Mouse (Mus musculus): ENCODE results near the gene Art4. TPM values are rescaled to one million over a fixed set of nuclear protein-coding genes. Genes with fewer than 3 reads are reported as not detected.

Gene Art4
- total RNA-seq, 2 experiments from 2014 or later = 197 to 388 TPM

DNA sequence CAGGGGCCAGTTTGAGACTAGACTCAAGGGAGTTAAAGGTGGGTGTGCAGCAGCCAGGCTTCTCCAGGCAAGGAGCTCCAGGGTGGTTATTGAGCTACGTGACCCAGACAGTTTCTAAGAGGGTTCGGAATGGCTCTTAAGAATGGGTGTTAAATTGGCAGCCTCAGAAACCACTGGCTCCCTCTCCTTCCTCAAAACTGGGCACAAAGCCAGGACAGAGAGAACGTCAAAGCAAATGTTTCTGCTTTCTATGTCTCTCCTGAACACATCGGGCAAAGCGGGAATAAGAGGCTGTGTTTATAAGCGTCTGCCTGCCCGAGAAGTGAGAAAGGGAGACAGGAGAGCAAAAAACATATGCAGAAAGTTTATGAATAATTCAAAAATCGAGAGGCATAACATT is 17.1 kb upstream of the Art4 start:
- ATAC-seq (replicated peaks; ENCODE audit: low FRiP score, poor library complexity, severe bottlenecking) = no peak

DNA sequence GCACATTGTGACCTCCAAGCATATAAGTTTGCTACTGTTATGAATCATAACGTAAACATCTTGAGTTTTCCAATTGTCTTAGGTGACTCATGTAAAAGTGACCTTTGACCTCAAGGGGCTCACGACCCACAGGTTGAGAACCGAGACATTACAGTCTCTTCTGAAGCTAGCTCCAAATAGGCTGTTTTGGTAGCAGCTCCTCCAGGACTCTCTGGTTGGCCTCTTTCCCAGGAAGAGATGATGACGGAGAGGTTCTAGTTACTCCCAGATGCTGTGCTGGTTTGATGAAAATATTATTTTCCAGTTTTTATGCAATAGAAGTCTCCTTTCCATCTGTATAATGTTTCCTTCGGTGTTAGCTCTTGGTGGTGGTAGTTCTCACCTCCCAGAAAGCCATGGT is 11.4 kb upstream of the Art4 start:
- ATAC-seq (replicated peaks; ENCODE audit: low FRiP score, poor library complexity, severe bottlenecking) = no peak

DNA sequence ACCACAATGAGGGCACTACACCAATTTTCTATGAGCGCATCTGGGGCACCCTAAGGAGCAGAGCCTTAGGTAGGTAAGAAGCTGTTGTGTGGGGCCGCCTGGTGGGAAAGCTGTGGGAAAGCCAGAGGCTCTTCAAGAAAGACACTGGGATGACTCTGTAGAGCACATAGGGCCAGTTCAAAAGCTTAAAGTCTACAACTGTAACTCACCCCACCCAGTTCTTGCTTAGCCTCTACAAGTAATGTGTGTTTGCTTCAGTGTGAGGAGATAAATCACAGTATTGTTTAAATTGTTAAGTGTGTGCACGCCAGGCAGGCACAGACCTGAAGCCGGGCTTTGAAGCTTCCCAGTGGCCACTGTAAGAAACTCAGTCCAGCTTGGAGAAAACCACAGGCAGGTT is 8.6 kb upstream of the Art4 start:
- ATAC-seq (replicated peaks; ENCODE audit: low FRiP score, poor library complexity, severe bottlenecking) = no peak

DNA sequence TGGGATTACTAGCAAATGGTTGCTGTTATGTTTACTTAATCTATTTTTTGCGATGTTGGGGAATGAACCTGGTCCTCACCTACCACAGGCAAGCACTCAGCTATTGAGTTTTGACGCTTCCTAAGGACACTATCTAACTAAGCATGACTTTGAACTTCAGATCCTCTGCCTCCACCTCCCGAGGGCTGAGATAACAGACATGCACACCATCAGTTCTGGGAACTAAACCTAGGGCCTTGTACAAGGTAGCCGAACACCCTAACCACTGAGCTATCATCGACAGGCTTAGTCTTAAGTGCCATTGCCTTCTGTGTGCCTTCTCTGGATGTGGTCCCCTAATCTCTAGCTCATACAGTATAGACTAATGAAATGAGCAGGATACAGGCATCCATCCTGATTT is 7.8 kb upstream of the Art4 start:
- ATAC-seq (replicated peaks; ENCODE audit: low FRiP score, poor library complexity, severe bottlenecking) = no peak

DNA sequence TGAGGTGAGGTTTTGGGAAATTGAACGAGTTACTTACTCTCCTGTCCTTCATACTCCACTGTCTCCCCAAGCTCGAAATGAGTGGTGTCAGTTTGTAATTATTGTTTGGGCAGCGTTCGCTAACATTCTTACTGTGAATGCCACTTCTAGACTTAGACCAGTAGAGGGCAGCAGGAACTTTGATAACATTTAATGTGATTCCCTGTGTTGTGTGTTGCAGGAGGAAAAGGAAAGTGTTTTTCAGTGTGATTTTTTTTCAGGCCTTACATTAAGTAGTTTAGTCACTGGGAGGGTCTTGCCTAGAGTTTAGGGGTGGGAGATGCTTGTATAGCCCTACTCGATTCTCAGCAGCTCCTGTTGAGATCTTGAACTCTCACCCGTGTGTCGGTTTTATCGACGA is 3.5 kb upstream of the Art4 start:
- ATAC-seq (replicated peaks; ENCODE audit: low FRiP score, poor library complexity, severe bottlenecking) = no peak; the same call in 1 of the 2 replicates

DNA sequence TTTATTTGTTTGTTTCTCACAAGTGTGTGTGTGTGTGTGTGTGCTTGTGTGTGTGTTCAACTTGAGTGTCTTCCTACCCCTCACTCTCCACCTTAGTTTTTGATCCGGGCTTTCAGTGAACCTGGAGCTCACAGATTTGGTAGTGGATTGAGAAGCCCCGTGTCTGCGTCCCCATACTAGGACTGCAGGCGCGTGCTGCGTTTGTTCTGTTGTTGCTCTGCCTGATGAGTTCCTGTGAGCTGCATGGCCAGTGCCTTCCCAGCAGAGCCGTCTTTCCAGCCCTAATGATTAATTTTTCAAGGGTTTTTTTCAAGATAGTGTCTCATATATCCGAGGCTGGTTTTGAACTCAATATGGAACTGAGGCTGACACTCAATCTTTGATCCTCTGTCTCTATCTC is 887 bp upstream of the Art4 start:
- no peak for ATAC-seq (replicated peaks; ENCODE audit: low FRiP score, poor library complexity, severe bottlenecking)

DNA sequence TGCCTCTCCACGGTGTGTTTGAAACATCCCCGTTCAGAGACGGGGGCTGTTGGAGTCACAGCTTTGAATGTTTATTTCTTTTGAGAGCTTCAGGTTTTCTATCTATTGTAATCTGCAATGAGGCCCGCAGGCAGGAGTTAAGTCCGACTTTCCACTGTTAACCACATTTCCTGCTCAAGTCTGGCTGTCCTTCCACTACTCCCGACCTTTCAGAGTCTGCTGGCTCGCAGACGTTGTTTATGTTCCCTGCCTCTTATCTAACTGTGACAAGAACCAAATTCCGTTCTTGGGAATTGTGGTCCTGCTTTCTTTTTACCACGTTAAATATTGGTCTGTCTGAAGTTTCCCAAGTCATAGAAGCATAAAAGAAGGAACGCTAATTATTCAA is 334 bp upstream of the Art4 start:
- peak; percentile 46 for ATAC-seq (replicated peaks; ENCODE audit: low FRiP score, poor library complexity, severe bottlenecking)

DNA sequence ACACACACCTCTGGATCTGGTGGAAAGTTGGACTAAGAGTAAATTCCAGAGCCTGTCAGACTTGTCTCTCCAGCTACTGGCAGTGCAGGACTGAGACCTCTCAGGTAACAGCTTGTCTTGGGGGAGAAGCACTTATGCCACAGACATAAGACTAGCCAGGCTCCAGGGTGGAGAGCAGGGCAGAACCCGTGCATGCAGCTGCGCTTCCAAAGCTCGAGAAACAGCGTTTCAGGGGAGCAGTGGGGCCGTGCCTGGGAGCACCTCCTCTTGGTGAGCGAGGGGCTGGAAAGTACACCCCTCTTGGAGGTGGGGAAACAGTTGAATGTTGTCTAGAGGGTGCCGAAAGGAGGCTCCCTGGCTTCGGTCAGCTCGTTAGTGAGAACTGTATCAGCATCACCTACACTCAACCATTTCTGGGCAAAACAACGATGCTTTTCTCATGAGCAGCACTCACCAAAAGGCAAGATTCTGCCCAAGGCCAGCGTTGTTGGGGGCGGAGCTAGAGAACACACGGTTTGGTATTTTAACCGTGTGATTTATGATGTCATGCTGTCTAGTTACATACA is 1.4 kb downstream of the Art4 start:
- peak; percentile 59 for ATAC-seq (replicated peaks; ENCODE audit: low FRiP score, poor library complexity, severe bottlenecking)

DNA sequence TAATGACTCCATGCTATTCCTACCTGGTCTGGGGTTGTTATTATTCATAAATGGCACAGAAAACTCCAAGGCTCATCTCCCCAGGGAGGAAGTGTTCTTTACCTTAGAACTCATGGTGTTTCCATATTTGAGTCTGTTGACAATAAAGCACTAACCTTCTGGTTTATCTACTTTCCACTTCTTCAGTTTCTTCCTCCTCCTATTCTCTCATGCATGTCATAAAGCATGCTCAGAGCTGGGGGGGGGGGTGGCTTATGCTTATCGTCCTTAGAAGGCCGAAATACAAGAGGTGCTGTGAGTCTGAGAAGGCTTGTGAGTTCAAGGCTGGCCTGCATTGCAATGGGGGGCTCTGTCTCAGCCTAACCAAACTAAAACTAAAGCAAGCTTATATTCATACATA is 2.4 kb downstream of the Art4 start:
- ATAC-seq (replicated peaks; ENCODE audit: low FRiP score, poor library complexity, severe bottlenecking) = no peak

DNA sequence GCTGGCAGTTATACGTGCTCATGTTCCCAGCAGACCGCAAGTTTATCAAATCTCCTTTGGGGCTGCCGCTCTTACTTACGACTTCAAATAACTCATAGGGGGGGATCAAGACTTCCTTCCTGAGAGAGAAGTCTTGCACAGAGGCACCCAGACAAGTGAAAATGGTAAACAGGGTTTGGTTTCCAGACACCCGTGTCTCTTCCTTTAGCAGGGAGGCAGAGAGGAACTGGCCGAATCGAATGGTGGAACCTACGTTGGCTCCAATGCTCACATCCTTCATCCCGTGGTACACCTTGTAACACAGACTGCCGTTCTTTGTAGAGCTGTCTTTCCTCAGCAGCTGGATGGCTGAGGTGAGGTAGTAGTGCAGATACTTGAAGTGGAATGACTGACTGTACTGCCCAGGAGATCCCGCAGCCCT is 3.2 kb downstream of the Art4 start:
- no peak for ATAC-seq (replicated peaks; ENCODE audit: low FRiP score, poor library complexity, severe bottlenecking)

DNA sequence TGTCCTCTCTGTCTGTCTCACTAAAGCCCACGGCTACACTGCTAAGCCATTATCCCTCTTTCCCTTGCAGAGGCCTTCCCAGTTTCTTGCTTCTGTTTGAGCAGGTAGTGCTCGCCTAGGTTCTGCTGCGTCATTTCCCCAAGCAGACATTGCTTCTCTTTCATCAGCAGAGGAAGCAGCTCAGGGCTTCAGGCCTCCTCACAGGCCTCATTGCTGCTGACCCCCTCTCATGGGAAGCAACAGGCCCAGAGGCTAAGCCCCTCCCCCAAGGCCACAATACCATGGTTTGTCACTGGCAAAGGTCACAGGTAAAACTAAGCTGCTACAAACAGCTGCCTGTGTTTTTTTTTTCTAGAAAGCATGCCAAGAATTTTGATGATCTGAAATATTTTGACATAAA is 4.8 kb downstream of the Art4 start:
- no peak for ATAC-seq (replicated peaks; ENCODE audit: low FRiP score, poor library complexity, severe bottlenecking)

DNA sequence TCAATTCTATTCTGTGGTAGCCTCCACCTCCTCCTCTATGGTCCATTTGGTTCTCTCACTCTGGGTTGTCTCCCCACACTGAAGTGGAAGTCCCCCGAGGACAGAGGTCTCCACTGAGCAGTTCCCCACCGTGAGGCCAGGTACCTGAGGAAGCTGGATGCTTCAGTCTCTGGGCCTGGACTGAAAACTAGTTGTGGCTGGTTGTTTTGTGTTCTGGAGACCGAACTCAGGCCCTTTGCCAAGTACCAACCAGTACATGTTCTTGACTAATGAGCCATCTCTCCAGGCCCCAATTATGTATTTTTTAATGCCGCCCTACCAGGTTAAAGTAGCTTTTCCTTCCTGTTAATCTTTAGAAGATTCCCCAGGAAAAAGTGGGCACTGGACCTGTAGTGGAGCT is 5.2 kb downstream of the Art4 start:
- no peak for ATAC-seq (replicated peaks; ENCODE audit: low FRiP score, poor library complexity, severe bottlenecking)

DNA sequence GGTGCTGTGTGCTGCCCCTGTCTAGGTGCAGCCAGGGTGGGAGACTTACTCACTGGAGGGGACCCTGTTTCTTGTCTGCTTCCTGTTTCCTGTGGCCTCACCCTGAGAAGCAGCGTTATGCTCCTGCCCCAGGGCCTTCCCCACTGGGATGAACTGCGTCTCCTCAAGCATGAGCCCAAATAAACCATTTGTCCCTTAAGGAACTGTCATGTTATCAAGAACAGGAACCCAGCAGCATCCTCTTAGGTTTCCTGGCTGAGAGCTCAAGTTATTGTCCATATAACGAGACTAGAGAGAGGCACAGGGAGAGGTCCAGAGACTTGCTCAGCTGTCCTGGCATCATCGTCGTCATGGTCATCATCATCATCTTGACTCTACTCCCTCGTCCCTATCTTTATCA is 7.3 kb downstream of the Art4 start:
- ATAC-seq (replicated peaks; ENCODE audit: low FRiP score, poor library complexity, severe bottlenecking) = no peak

DNA sequence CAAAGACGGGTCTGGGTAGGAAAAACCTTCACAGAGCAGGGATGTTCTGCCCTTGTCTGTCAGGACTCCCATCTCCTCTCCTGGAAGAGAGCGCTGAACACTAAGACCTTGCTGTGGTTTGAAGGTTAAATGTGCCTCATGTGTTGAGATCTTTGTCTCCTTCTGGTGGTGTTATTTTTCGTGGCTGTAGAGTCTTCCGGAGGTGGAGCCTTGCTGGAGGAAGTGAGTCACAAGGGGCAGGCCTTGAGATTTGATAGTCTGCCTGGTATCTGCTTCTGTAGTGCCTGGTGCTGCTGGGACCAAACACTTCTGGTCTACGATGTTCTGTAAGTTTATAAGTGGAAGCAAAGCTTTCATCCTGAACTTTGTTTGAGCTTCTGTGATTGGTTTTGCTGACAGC is 8.6 kb downstream of the Art4 start:
- no peak for ATAC-seq (replicated peaks; ENCODE audit: low FRiP score, poor library complexity, severe bottlenecking)

DNA sequence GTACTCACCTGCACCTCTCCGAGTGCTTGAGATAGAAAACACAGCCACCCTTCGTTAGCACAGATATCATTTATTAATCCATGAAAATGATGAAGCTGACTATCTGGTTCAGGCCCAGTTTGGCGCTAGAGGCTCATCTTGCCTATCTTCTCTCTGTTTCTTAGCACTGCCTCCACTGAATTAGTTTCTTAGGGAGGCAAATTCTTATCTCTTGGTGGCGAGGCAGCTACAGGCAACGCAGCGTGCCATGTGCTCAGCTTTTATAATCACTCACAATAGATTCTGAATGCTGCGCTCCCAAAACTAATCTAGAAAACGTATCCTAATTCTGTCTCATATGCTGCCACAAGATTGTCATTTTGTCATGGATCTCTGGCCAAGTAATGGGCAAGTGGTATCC is 9.1 kb downstream of the Art4 start:
- ATAC-seq (replicated peaks; ENCODE audit: low FRiP score, poor library complexity, severe bottlenecking) = peak; percentile 55

DNA sequence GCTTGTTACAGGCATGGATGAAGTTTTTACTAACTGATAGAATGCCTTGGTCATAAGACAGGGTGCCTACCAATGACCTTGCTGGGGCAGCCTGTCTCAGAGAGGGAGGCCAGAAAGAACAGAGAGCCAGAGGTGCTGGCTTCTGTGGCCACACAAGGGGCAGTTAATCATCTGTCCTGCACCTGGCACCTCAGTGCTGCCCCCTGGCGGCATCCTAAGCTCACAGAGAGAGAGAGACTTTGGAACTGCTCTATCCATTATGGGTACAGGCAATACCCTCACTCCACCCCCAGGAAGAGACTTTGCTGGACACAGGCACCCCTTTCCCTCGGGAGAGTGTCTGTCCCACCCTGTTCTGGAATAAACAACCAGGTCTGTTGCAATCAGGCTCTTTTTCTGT is 9.7 kb downstream of the Art4 start:
- ATAC-seq (replicated peaks; ENCODE audit: low FRiP score, poor library complexity, severe bottlenecking) = peak; percentile 79

DNA sequence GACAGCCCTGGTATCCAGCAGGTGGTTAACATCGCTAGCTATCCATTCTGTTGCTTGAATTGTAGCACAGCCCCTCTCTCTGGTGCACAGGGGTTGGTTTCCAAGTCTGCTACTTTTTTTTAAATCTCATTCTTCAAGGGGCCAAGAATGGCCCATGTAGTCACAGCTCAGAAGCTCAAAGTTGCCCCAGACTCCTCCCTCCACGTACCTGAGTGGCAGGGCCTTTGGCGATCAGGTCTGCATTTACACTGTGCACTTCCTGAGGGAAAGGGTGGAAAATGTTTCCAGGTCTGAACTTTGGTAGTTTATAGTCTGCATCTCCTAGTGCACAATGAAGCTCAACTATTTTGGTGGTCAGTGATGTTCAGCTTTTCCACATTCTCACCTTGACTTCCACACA is 10.3 kb downstream of the Art4 start:
- no peak for ATAC-seq (replicated peaks; ENCODE audit: low FRiP score, poor library complexity, severe bottlenecking)

DNA sequence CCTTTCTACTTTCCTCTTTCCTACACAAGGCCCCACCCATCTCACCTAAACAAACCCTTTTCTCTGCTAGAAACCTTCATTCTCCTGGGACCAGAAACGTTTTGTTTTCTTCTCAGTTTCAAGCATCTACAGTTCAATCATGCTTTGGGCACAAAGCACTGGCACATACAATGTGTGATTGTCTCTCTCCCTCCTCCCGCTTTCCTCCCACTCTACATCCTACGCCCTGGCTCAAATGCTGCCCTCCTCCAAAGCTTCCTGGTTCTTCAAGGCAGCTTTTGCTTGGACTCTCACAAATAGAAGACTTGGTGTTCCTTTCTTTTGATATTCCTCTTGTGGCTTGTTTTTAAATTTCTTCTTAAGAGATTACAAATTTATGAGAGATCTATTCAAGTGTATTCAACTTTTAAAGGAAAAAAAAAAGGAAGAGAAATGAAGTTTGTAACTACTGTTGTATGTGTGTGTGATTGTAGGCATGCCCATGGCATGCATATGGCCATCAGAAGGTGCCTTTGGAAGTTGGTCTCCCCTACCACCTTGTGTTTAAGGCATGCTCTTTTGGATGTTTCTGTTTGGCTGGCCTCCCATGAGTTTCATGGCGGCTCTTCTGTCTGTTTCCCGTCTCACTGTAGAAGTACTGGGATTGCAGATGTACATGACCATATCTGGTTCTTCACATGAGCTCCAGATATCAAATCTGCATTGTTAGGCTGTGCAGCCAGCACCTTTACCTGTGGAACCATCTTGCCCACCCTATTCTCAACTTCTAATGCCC is 11.6 kb downstream of the Art4 start:
- no peak for ATAC-seq (replicated peaks; ENCODE audit: low FRiP score, poor library complexity, severe bottlenecking)

DNA sequence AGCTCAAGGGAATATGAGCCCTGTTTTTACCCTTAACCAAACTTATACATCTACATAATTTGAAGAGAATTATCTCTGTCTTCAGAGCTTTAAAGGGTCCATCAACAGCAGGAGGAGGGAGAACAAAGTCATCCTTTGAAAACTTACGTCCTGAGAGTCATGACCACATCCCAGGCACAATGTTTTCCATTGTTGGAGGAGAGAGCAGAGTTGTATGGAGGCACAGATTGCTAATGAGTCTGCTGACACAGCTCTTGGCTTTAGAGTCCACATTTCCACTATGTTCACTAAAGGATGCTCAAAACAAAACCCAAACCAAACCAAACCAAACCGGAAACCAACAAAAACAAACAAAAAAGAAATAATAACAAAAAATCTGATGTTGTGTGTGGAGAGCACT is 12.6 kb downstream of the Art4 start:
- no peak for ATAC-seq (replicated peaks; ENCODE audit: low FRiP score, poor library complexity, severe bottlenecking)

DNA sequence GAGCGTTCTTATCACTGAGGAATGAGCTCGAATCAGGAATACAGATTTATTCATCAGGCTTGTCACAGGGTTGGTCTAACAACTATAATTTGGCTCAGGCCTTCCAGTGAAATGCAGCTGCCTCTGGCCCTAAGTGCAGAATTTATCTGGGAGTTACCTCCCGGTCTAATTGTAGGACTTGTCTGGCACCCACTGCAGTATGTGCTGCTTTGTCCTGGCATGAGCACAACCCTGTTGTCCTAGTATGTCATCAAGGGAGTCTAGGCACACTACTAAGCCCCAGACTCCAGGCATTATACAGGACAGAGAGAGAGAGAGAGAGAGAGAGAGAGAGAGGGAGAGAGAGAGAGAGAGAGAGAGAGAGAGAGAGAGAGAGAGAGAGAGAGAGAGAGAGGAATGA is 20.2 kb downstream of the Art4 start:
- ATAC-seq (replicated peaks; ENCODE audit: low FRiP score, poor library complexity, severe bottlenecking) = no peak

DNA sequence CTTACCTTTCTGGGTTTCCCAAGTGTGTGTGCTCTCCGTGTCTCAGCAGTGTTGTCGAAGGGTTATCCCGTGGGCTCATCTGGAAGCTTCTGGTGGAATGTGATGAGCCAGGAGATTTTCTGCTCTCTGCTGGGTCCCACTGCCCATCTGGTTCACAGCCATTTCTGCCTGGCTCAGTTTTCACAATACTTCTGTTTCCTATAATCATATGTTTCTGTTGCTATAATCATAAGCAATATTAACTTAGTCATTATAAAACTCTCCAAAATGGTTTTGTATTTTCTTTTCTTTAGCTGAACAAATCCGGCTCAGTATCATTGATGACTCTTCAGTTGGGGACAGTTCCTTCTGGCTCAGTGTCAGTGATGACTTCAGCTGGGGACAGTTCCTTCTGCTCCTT is 22.2 kb downstream of the Art4 start, which contains the start of gene Smco3:
Smco3 (minus strand) TSS at position 101 of the 400 bp plus-strand sequence.
- ATAC-seq (replicated peaks; ENCODE audit: low FRiP score, poor library complexity, severe bottlenecking) = no peak

DNA sequence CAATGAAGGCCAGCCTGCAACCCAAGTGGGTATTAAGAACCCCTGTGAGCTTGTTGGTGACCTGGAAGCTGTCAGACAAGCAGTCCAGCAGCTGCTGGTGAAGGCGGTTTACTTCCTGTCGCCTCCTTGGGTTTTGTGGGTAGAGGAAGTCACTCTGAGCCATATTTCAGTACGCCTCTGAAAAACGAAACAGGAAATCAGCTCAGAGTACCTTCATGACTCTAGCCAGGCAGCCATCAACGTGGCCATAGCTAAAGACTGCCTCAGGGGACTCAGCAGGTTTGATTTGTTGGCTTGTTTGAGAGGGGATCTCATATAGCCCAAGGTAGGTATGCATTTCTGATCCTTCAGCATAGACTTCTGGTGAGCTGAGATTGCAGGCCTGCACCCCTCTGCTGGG is 25.8 kb downstream of the Art4 start:
- no peak for ATAC-seq (replicated peaks; ENCODE audit: low FRiP score, poor library complexity, severe bottlenecking)

Measured in erythroblast, adult 5-6 weeks (primary cell).